Mouse (Mus musculus): ENCODE measurements around the gene Ankrd39. TPM values are rescaled to one million over a fixed set of nuclear protein-coding genes. Genes with fewer than 3 reads are reported as not detected.

Gene Ankrd39
- polyA plus RNA-seq, 1 experiment from 2014 or later, result 27.3 TPM

DNA sequence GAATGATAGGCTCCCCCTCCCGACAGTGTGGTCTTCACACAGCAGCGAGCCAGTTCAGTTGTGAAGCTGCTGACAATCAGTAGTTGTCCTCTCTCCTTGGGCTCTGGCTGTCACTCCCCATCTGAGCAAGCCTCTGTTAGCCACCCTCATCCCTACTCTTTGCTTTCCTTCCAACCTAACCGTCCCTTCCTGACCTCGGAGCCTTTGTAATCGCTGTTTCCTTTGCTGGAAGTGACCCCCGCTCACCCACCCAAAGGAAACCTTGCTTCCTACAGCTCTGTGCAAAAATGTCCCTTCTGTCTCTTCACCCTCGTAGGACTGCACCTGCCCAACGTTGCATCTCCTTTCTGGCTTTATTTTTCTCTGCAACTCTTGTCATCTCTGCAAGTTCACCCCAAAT is 35.0 kb upstream of the Ankrd39 start:
- Histone ChIP-seq H3K4me3 (no peak overlapping the region), H3K36me3 (no peaks in the 10 kb centered on the region), H3K4me1 (peaks cover 62% of the 10 kb centered on the region), H3K4me2 (no peak overlapping the region), H3K9ac (no peak overlapping the region), H3K9me3 (no peaks in the 10 kb centered on the region), H3K27ac (no peak overlapping the region), H3K27me3 (no peaks in the 10 kb centered on the region)
- ATAC-seq (ENCODE audit: insufficient number of reproducible peaks, insufficient read depth, low FRiP score, low TSS enrichment, low read depth), result no peak
- 73% methylated on average over 8 of the region's 8 CpGs for WGBS

DNA sequence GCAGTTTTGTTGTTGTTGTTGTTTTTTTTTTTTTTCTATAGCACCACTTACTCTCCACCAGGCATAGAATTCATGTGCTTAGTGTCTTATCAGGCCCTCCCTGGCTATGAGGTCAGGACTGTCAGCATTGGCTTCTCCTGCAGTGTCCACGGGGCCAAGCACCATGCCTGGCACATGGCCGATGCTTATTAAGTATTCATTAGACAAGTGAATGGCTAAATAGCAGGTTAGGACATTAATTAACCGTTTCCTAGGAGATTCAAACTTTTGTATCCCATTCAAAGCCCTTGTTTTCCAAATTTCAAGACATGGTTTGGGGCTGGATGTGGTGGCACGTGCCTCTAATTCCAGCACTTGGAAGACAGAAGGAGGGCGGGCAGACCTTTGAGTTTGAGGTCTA is 34.0 kb upstream of the Ankrd39 start:
- Histone ChIP-seq H3K36me3 (no peaks in the 10 kb centered on the region), H3K27ac (peak overlapping the region; percentile 92), H3K4me1 (peaks cover 62% of the 10 kb centered on the region), H3K4me2 (no peak overlapping the region; the same call in 1 of the 2 replicates), H3K27me3 (no peaks in the 10 kb centered on the region), H3K4me3 (no peak overlapping the region), H3K9ac (no peak overlapping the region), H3K9me3 (no peaks in the 10 kb centered on the region)
- 79% methylated on average over 5 of the region's 5 CpGs for WGBS
- no peak for ATAC-seq (ENCODE audit: insufficient number of reproducible peaks, insufficient read depth, low FRiP score, low TSS enrichment, low read depth)

DNA sequence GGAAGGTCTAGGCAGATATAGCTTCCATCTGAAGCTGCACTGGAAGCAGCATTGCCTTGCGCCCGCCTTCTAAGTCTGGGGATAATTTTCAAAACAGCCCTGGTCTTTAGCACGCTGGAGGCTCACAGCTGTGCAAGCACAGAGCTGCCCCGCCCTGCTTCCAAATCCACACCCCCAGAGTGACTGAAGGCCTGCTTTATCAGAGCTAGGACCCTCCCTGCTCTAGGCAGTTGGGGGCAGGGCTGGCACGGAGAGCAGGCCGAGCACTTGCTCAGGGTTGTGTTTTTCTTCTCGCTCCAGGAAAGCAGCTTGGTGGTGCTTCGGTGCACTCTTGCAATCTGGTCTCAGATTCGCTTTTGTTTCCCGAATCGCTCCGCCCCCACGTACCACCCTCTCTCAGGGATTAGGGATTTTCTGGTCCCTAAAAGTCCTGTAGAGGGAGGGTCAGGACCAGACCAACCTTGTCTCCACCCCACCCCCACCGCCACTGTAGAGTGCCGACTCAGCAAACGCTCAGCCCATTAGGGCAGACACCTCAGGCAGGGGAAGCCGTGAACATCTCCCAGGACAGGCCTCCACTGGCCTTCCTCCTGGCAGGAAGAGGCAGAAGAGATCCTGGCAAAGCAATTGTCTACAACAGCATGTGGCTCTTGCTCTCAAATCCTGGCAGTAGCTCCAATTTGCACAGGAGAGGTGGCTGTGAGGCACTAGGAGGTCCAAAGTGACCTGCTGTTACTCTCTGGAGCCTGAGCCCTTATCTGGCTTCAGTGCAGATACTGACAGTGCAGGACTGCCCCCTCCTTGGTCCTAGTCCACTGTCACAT is 33.4 kb upstream of the Ankrd39 start:
- Histone ChIP-seq H3K9ac (peak overlapping the region; percentile 54), H3K36me3 (no peaks in the 10 kb centered on the region), H3K9me3 (no peaks in the 10 kb centered on the region), H3K4me3 (peak overlapping the region; percentile 17), H3K4me2 (peak overlapping the region; percentile 56), H3K27ac (peak overlapping the region; percentile 92), H3K4me1 (peaks cover 61% of the 10 kb centered on the region), H3K27me3 (no peaks in the 10 kb centered on the region)
- 2% methylated on average over 17 of the region's 17 CpGs for WGBS
- ATAC-seq (ENCODE audit: insufficient number of reproducible peaks, insufficient read depth, low FRiP score, low TSS enrichment, low read depth), result peak; percentile 88

DNA sequence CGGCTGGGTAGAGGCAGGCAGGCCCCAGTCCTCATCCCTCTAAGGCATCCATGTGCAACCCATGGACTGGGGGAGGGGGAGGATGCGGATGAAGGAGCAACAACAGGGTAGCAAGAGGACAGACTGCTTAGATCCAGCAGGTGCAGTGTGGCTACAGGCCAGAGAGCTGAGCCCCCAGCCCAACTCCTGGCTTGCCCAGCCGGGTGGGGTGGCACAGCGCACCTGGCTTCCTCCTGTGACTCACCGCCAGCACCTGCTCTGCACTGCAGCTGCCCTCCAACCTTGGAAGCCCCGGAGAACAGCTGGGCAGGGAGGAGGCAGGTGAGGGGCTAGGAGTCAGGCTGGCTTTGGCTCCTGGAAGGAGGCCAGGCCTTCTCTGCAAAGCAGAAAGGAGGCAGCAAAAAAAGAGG is 32.7 kb upstream of the Ankrd39 start:
- 10% methylated on average over 6 of the region's 6 CpGs for WGBS
- peak overlapping the region; percentile 92 for H3K27ac ChIP-seq
- H3K4me3 ChIP-seq, result peak overlapping the region; percentile 17
- H3K4me1 ChIP-seq, result peaks cover 64% of the 10 kb centered on the region
- peak; percentile 50 for ATAC-seq (ENCODE audit: insufficient number of reproducible peaks, insufficient read depth, low FRiP score, low TSS enrichment, low read depth)
- peak overlapping the region; percentile 54 for H3K9ac ChIP-seq
- H3K9me3 ChIP-seq, result no peaks in the 10 kb centered on the region
- H3K27me3 ChIP-seq, result no peaks in the 10 kb centered on the region
- H3K36me3 ChIP-seq, result no peaks in the 10 kb centered on the region
- peak overlapping the region; percentile 56 for H3K4me2 ChIP-seq

DNA sequence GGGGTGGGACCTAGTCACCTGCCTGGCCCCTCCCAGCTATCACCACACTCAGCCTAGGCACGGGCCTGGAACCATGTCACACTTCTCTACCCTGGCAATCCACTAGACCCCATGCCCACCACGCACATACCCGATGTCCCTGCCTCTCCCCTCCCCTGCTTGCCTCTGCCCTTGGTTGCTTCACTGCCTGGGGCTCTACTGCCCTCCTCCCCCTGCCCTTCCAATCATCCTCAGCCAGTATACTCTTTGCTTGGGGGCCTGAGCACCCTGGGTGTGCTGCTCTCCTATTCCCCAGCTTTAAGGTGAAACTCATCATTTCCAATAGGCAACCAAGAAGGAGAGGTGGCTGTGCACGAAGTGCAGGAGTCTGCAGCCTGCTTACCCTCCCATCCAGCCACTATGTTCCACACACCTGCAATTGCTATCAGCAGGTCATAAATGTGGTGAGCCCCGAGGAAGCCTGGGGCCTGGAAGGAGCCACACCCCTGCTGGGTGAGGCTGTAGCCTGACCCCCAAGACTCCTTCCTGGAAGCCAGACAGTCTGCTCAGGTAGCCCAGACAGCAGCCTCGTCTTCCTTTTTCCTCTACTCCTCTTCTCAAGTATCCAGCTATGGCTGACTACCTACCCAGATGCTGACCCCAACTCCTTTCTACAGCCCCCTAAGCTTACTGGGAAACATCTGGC is 29.9 kb upstream of the Ankrd39 start:
- Histone ChIP-seq H3K9me3 (no peaks in the 10 kb centered on the region), H3K4me3 (no peak overlapping the region), H3K4me1 (peaks cover 71% of the 10 kb centered on the region), H3K4me2 (no peak overlapping the region), H3K27ac (no peak overlapping the region), H3K27me3 (no peaks in the 10 kb centered on the region), H3K9ac (no peak overlapping the region), H3K36me3 (no peaks in the 10 kb centered on the region)
- WGBS, result 53% methylated on average over 6 of the region's 6 CpGs
- no peak for ATAC-seq (ENCODE audit: insufficient number of reproducible peaks, insufficient read depth, low FRiP score, low TSS enrichment, low read depth)

DNA sequence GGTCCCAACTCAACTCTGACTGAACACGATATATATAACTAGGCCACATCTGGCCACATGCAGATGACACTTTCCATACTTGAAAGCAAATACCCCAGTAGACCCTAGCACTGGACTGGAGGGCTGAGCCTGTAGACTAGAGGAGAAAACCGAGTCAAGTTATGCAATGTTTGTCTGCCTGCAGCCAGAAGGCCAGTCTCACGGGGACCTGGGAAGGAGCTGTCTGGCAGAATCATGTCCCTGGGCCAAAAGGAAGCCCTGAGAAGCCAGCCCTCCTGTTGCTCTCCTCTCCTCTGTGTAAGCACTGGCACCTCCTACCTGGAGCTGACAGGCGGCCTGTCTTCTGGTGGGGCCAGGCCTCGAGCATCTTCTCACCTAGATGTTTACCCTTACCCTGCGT is 28.1 kb upstream of the Ankrd39 start:
- WGBS, result 49% methylated on average over 6 of the region's 6 CpGs
- no peak for ATAC-seq (ENCODE audit: insufficient number of reproducible peaks, insufficient read depth, low FRiP score, low TSS enrichment, low read depth)
- Histone ChIP-seq H3K36me3 (no peaks in the 10 kb centered on the region), H3K9ac (no peak overlapping the region), H3K4me3 (no peak overlapping the region), H3K4me1 (peaks cover 69% of the 10 kb centered on the region), H3K27ac (no peak overlapping the region), H3K9me3 (no peaks in the 10 kb centered on the region), H3K27me3 (no peaks in the 10 kb centered on the region), H3K4me2 (no peak overlapping the region)

DNA sequence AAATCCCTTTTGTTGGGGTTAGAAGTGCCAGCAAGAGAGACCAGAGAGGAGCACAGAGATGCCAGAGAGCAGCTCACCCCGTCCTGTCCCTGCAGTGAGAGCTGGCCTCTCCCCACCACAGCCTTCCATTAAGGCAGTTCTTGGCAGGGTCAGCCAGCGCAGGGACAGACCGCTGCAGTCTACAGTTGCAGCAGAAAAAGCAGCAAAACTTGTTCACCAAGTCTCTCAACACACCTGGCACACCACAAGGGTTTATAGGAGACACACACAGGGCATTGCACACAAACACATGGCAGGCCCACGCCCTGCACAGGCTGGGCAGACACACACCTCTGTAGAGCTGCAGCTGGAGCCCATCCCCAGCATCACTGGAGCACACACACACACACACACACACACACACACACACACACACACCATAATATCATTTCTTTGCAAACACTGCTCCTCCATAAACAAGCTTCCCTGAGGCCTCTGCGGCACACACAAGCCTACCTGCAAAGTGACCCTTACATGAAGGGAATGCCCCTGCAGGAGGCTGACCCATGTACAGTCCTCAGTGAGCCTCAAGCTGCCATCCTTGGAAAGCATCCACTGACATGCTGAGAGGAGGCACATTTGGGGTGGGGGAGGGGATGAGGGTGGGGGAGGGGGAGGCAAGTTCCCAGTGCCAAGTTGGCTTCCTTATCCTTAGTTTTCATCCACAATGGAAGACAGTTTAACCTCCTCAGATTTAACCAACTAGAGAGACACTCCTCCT is 27.1 kb upstream of the Ankrd39 start:
- H3K4me2 ChIP-seq, result no peak overlapping the region
- H3K4me1 ChIP-seq, result peaks cover 69% of the 10 kb centered on the region
- ATAC-seq (ENCODE audit: insufficient number of reproducible peaks, insufficient read depth, low FRiP score, low TSS enrichment, low read depth), result no peak
- H3K27ac ChIP-seq, result peak overlapping the region; percentile 4; the same call in 1 of the 2 replicates
- H3K36me3 ChIP-seq, result no peaks in the 10 kb centered on the region
- no peak overlapping the region for H3K4me3 ChIP-seq
- H3K27me3 ChIP-seq, result no peaks in the 10 kb centered on the region
- H3K9me3 ChIP-seq, result no peaks in the 10 kb centered on the region
- 77% methylated on average over 5 of the region's 5 CpGs for WGBS
- H3K9ac ChIP-seq, result no peak overlapping the region

DNA sequence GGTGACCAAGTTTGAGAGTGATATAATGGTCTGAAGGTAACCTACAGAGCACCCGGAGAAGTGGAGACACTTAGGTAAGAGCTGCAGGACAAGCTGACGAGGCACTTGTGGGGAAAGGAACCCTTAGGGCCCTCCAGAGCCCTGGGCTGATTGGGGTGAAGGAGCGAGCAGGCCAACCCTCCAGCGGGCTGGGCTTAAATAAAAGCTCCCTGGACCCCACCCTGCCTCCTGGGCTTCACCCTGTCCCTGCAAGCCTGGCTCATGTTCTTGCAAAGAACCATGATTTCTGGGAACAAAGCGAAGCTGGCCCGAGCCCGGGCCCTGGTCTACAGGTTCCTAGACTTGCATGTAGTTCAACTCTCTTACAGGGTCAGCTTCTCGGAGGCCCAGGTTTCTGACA is 26.3 kb upstream of the Ankrd39 start:
- H3K4me3 ChIP-seq, result no peak overlapping the region
- H3K9me3 ChIP-seq, result no peaks in the 10 kb centered on the region
- no peaks in the 10 kb centered on the region for H3K36me3 ChIP-seq
- H3K4me1 ChIP-seq, result peaks cover 72% of the 10 kb centered on the region
- ATAC-seq (ENCODE audit: insufficient number of reproducible peaks, insufficient read depth, low FRiP score, low TSS enrichment, low read depth), result no peak
- WGBS, result 77% methylated on average over 8 of the region's 8 CpGs
- no peaks in the 10 kb centered on the region for H3K27me3 ChIP-seq
- H3K4me2 ChIP-seq, result no peak overlapping the region
- no peak overlapping the region for H3K9ac ChIP-seq
- peak overlapping the region; percentile 4 for H3K27ac ChIP-seq

DNA sequence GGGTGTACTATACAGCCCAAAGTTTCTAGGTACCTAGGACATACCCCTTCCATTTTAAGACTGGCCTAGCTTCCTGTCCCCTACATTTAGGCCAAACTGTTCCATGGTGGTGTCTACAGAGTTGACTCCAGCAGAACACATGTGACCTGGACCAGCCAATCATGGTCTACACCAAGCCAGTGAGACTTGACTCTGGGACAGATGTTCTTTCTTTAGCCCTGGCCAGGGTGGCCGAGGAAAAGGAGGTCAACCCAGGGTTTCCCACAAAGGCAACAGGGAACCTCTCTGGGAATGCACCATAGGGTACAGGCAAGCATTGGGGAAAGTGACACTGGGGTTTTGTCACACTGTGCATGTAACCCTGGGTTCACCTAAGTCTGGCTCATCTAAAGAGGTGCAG is 25.5 kb upstream of the Ankrd39 start:
- ATAC-seq (ENCODE audit: insufficient number of reproducible peaks, insufficient read depth, low FRiP score, low TSS enrichment, low read depth), result no peak
- Histone ChIP-seq H3K9me3 (no peaks in the 10 kb centered on the region), H3K4me1 (peaks cover 81% of the 10 kb centered on the region), H3K27me3 (no peaks in the 10 kb centered on the region), H3K9ac (no peak overlapping the region), H3K36me3 (no peaks in the 10 kb centered on the region), H3K4me2 (no peak overlapping the region), H3K27ac (no peak overlapping the region), H3K4me3 (no peak overlapping the region)
- WGBS, result 44% methylated on average over 1 of the region's 1 CpGs

DNA sequence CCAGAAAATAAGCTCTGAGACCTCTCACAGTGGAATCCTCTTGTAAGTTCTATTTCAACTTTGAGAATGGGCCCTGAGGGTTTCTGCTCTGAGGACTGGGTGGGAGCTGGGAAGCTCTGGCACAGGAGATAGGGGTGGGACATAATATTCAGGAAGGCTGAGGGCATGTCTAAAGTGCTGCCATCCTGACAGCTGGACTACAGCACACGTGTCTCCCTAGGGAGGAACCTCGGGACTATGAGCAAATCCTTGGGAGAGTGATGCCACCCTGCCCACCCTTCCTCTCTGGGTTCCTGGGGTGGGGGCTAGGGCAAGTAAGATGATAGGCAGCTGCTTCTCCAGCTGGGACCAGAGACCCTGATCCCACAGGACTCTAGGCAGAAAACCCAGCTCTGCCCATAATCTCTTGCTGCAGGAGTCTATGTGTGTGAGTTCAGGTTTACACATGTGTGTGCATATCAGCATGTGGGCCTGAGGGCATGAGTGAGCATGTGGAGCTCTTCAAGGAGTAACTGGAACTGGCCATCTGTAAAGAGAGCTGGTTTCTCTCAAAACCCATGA is 25.0 kb upstream of the Ankrd39 start:
- Histone ChIP-seq H3K9me3 (no peaks in the 10 kb centered on the region), H3K4me2 (no peak overlapping the region), H3K4me3 (no peak overlapping the region), H3K27me3 (no peaks in the 10 kb centered on the region), H3K36me3 (no peaks in the 10 kb centered on the region), H3K9ac (no peak overlapping the region), H3K4me1 (peaks cover 83% of the 10 kb centered on the region), H3K27ac (peak overlapping the region; percentile 24; the same call in 1 of the 2 replicates)
- no peak for ATAC-seq (ENCODE audit: insufficient number of reproducible peaks, insufficient read depth, low FRiP score, low TSS enrichment, low read depth)
- 42% methylated on average over 2 of the region's 2 CpGs for WGBS

DNA sequence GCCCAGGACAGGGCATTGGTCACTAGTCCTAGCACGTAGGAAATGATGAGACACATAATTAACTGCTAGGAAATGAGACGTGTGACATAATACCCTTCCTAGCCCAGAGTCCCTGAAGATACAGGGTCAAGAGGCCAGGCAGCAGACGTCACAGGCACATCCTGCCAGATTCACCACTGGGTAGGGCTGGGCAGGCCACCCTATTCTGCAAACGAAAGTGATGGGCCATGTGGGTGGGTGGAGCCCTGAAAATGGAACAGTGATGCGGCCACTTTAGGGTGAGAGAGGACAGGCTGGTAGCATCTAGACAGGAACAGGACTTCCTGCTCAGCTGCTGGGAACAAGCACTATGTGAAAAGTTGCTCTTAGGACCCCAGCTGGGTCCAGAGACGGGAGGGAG is 24.4 kb upstream of the Ankrd39 start:
- Histone ChIP-seq H3K27ac (peak overlapping the region; percentile 24; the same call in 1 of the 2 replicates), H3K4me3 (no peak overlapping the region), H3K27me3 (no peaks in the 10 kb centered on the region), H3K36me3 (no peaks in the 10 kb centered on the region), H3K9me3 (no peaks in the 10 kb centered on the region), H3K9ac (no peak overlapping the region), H3K4me2 (no peak overlapping the region), H3K4me1 (peaks cover 83% of the 10 kb centered on the region)
- no peak for ATAC-seq (ENCODE audit: insufficient number of reproducible peaks, insufficient read depth, low FRiP score, low TSS enrichment, low read depth)
- 41% methylated on average over 6 of the region's 6 CpGs for WGBS

Data from embryonic facial prominence, embryonic 13.5 days (tissue).